Mouse (Mus musculus) cerebellum, adult 8-10 months (tissue): ENCODE data around the gene Mtfp1.
"Not testable (repeated sequence)": the region's sequence is repeated elsewhere in the genome, so short reads cannot be mapped to it uniquely, and the experiment has no call there.

Source experiments
- DNase-seq: peaks from one replicate; pipeline ENCODE4 v3.0.0; 2022

Gene Mtfp1

DNA sequence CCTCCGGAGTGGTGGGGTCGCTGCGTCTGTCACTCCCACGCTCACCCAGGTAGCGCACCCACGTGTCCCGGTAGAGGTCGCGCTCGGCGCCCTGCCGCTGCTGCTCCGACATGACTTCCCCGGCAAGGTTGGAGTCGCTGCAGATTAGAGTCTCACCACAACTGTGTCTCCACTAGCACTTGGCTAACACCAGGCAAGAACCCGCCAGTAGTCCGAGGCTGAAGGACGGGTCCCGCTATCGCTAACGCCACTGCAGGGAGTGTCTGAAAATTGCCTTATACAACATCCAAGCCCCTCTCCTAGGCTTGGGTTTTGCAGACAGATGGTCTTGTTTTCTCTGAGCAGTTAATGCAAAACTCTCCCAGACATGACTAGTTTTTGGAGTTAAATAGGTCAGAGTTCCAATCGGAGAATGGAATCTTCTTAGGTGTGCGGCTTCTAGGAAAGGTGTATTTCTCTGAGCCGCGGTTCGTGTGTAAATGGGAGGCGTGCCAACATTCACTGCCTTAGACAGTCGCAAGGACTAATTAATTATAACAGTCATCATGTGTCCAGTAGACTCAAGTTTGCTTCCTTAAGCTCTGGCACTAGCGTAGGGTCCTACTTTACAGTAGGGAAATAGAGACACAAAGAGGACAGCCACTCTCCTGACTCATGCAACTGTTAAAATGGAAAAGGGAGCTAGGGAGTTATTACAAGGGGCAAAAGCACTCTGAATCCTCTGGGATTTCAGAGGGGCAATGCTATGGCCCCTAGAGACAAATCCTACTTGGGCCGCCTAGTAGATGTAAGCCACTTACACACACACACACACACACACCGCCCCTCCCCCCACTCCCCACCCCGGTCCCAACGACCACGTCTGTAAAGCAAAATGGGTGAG is at the start of gene Mtfp1:
Mtfp1 (minus strand) TSS at position 275 of the 883 bp plus-strand sequence.
- peak; percentile 64 for DNase-seq

- DNase-seq: no peak
Observed at GRCm38 (mm10) chr11:4143281-4144062, 48.2 kb upstream of the Mtfp1 start.

GRCm38 (mm10) chr11:4142352-4142751 is 47.1 kb upstream of the Mtfp1 start:
- no peak for DNase-seq

DNA sequence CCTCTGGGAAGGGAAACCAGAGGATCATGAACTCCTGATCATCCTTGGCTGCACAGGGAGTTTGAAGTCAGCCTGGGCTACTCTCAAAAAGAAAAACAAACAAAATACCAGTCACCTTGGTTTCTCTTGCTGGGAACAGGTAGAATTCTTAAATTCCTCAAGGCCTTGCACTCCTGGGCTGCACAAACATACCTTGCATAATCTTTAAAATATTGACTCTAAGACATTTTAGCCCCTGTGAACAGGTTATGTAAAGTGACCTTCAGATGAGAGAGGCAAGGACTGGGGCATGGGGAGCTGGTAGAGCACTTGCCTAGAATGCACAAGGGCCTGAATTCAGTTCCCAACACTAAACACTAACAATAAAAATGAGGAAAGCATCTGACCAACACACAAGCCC is 46.3 kb upstream of the Mtfp1 start:
- no peak for DNase-seq

DNA sequence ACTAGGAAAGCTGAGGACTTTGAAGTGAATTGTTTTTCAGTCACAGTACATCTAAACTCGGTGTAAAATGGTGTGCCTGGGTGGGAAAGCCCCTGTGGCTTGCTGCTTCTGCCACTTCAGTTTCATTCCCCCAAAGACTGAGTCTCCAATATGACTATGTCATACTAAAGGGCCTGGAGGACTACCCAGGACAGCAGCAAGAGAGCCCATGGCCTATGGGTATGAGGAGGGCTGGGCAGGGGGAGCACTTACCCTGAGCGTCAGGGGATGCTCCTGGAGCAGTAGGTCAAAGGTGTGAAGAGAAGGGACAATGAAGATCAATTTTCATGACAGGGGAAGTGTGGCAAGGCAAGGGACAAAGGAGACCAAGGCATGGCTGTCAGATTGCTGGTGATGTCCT is 43.7 kb upstream of the Mtfp1 start:
- no peak for DNase-seq

- peak; percentile 89 for DNase-seq
Observed at GRCm38 (mm10) chr11:4134986-4135935, 40.0 kb upstream of the Mtfp1 start, which contains the start of gene Rnf215. TSS of gene Rnf215 (plus strand) at chr11:4135202.

DNA sequence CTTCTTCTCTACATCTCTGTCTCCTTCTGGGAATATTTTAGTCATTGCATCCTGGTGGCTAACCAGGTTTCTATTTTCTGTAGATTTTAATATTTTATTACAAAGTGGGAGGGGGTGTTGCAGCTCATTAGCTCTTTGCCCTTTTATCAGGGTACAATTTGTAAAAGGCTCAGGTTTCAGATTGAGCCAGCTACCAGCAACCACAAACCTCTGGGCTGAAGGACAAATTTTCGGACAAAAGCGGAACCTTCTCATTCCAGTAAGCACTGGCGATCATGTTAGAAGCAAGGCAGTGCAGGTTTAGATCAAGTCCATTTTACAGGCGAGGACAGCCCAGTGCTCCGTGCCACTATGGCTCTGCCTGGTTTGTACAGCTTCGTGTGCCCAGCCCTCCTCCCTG is 39.2 kb upstream of the Mtfp1 start:
- DNase-seq: no peak

- DNase-seq: no peak
Observed at GRCm38 (mm10) chr11:4133450-4133849, 38.2 kb upstream of the Mtfp1 start.

GRCm38 (mm10) chr11:4128461-4128860 is 33.2 kb upstream of the Mtfp1 start:
- DNase-seq: not testable (repeated sequence)

DNA sequence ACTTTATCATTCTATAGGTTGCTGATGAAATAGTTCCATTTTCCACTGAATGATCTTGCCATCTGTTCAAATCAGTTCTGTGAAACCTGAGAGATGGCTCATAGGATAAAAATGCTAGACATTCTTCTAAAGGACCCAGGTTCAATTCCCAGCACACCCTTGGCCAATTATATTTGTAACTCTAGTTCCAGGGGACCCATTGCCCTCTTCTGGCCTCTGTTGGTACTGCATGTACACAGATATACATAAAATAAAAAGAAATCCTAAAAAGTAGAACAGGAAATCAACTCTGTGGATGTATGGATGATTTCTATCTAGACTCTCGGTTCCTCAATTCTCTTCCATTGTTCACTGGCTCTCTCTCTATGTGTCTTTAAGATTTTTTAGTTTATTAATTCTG is 31.8 kb upstream of the Mtfp1 start:
- no peak for DNase-seq

- DNase-seq: no peak
Observed at GRCm38 (mm10) chr11:4123922-4124321, 28.7 kb upstream of the Mtfp1 start.

GRCm38 (mm10) chr11:4122742-4123579 is 27.7 kb upstream of the Mtfp1 start, which contains the start of gene Sec14l2:
TSS of gene Sec14l2 (minus strand) at chr11:4123415.
- no peak for DNase-seq

- no peak for DNase-seq
Observed at GRCm38 (mm10) chr11:4122226-4122625, 27.0 kb upstream of the Mtfp1 start.

DNA sequence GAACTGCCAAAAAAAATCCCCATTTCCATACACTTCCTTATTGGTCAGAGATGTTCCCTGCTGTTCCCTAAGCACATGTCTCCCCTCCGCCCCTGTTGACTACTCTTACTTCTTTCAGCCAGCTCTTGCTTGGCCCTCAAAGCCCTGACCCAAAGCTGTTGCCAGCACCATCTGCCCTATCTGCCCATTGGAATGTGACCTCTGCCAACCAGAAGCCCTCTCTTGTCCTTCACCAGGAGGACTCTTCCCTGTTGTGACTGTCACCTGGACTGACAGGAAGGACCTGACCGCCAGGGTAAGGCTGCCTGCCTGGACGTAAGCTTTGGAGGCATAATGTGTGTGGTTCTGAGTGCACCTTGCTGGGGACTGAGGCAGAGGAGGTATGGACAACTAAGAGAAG is 26.4 kb upstream of the Mtfp1 start:
- DNase-seq: no peak

DNA sequence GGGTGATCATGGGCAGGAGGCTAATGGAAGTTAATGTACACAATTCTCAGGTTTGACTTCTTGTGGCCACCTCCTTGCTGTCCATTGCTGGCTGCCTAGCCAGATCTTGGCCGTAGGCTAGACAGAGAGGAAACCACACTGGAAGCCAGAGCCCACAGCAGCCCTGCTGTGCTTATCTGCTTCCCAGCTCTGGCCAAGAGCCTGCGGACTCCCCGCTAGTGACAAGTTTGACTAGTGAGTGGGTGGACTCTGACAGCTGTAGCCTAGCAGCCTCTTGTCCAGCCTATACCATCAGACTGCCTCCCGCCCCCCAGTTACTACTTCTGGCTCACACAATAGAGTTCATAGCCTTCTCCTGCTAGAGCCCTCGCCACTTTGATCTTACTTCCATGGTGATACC is 24.4 kb upstream of the Mtfp1 start:
- no peak for DNase-seq

- DNase-seq: peak; percentile 81
Observed at GRCm38 (mm10) chr11:4118081-4118921, 23.1 kb upstream of the Mtfp1 start.

- DNase-seq: no peak
Observed at GRCm38 (mm10) chr11:4117372-4118071, 22.3 kb upstream of the Mtfp1 start.

DNA sequence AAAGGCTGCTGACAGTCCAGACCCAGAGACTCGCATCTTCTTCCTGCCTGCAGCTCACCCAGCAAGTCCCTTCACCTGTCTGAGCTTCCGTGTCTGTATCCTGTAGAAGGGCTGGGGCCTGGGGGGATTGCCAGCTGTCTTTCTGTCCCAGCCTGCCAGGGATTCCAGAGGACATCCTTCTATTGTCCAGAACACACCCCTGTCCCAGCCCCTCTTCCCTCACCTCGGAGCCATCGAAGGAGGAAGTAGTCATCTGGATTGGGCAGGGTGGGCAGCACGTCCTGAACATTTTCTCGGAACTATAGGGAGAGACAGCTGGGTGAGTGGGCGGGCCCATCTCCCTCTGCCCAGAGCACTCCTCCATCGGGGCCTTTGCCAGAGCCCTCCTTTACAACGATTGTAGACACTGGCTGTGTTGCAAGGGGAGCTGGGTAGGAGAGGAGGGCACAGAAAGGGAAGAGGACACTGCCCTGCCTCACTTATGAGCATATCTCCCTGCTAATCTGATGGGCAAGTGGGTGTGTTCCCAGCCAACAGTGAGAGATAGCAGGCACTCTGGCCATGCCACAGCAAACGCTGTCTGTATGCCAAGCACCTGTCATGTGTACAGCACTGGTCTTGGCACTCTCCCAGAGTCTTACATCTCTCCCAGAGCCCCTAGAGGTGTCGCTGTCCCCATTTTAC is 21.4 kb upstream of the Mtfp1 start:
- DNase-seq: no peak

DNA sequence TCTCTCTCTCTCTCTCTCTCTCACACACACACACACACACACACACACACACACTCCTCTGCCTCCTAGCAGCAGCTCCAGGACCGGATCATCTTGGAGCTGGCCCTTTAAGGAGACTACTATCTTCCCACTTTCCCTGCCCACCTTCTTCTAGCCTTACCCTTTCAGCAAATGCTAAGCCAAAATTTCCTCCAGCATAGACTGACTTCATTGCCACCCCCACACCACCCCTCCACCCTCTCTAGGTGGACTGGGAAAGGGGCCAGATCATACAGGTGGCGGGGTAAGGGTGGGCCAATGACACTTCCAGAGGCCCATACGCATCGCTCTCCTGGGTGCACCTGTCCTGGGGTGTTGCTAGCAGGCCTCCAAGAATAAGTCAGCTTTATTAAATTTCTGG is 20.2 kb upstream of the Mtfp1 start:
- no peak for DNase-seq
